Mouse (Mus musculus): Measurements from ENCODE around the gene Ep300. TPM values are rescaled to one million over a fixed set of nuclear protein-coding genes. Genes with fewer than 3 reads are reported as not detected.
A peak's percentile ranks its signal among the peaks of the same experiment; 100 is the strongest.
"Not testable (repeated sequence)": the region's sequence is repeated elsewhere in the genome, so short reads cannot be mapped to it uniquely, and the experiment has no call there.

The Ep300 gene
- polyA plus RNA-seq, 1 experiment from 2014 or later = 15.0 TPM

DNA sequence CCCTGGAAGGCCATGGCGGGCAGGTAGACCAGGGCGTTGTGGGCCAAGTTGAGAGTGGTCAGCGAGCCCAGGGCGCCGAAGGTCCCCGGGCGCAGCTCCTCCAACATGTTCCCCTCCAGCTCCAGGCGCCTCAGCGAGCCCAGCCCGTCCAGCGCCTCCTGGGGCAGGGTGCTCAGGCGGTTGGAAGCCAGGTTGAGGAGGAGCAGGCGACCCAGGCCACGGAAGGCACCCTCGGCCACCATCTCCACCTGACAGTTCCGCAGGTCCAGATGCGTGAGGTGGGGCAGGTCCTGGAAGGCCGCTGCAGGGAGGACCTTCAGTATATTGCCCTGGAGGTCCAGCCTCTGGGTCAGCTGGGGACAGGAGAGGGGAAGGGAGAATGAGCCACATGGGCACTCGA is 109.7 kb downstream of the Ep300 start:
- WGBS = 21% methylated on average over 16 of the region's 19 CpGs
- H3K27ac ChIP-seq (replicated peaks in 1 of 2; ENCODE audit: control insufficient read depth in 1 of 2, insufficient read depth in 1 of 2, low read depth in 2 of 2, low read length in 2 of 2) = no peak overlapping the region

DNA sequence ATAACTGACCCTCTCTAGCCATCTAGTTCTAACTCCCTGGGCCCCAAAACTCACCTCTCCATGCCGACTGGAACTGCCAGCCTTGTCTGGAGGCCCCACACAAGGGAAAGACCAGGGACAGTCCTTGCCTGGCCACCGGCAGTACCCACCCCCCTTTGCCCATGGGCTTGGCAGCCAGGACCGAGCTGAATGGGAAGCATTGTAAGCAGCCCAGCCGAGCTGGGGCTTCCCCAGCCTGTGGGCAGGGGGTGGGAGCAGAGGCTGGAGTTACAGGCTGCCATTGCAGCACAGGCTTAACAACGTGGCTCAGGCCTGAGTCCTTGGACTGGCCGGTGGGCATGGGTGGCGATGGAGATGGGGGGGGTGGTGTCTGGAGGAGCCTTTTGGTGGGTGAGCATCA is 112.0 kb downstream of the Ep300 start, which contains the start of gene Chadl:
TSS of gene Chadl (minus strand) at position 113 of the 400 bp plus-strand sequence.
- peaks cover 37% of the 10 kb centered on the region for H3K27me3 ChIP-seq (ENCODE audit: control insufficient read depth, insufficient read depth, low read length)

More for the DNA sequence above, 109.7 kb downstream of the Ep300 start:
- Histone ChIP-seq H3K27me3 (ENCODE audit: control insufficient read depth, insufficient read depth, low read length) (peaks cover 45% of the 10 kb centered on the region), H3K4me1 (ENCODE audit: control insufficient read depth in 2 of 2, insufficient read depth in 2 of 2, low read length in 2 of 2) (peaks cover 2 to 9% of the 10 kb centered on the region in 2 experiments; a peak in 3 of 4 replicates), H3K4me2 (ENCODE audit: low read length) (peak overlapping the region; percentile 99), H3K9me3 (ENCODE audit: control insufficient read depth, low read length) (no peaks in the 10 kb centered on the region), H3K4me3 (ENCODE audit: control insufficient read depth in 1 of 2, insufficient read depth in 1 of 2, low read depth in 1 of 2, low read length in 2 of 2) (peak overlapping the region; percentile 59 to 63), H3K9ac (ENCODE audit: low read length) (peak overlapping the region; percentile 79), H3K36me3 (ENCODE audit: control insufficient read depth, insufficient read depth, low read length) (no peaks in the 10 kb centered on the region)
- no peak for ATAC-seq (ENCODE audit: insufficient number of reproducible peaks, insufficient read depth, low FRiP score, low read depth)

DNA sequence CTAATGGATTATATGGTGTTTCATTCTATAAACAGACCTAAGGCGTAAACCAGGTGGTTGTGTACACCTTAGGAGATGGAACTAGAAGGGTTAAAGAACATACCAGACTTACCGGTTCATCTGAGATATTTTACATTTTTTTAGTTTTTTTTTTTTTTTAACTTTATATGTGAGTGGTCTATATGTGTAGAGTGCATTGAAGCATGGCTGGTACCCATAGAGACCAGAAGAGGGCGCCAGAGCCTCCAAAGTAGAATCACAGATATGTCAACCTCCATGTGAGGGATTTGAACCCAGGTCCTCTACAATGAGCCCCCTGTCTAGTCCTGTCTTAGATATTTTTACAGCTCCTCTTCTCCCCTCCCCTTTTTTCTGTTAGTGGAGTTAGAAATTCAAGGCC is 112.7 kb downstream of the Ep300 start:
- Histone ChIP-seq H3K4me2 (ENCODE audit: low read length) (no peak overlapping the region), H3K9ac (ENCODE audit: low read length) (no peak overlapping the region), H3K9me3 (ENCODE audit: control insufficient read depth, low read length) (no peaks in the 10 kb centered on the region), H3K4me3 (ENCODE audit: control insufficient read depth in 1 of 2, insufficient read depth in 1 of 2, low read depth in 1 of 2, low read length in 2 of 2) (no peak overlapping the region), H3K36me3 (ENCODE audit: control insufficient read depth, insufficient read depth, low read length) (peaks cover under 1% of the 10 kb centered on the region), H3K27ac (replicated peaks in 1 of 2; ENCODE audit: control insufficient read depth in 1 of 2, insufficient read depth in 1 of 2, low read depth in 2 of 2, low read length in 2 of 2) (no peak overlapping the region), H3K4me1 (ENCODE audit: control insufficient read depth in 2 of 2, insufficient read depth in 2 of 2, low read length in 2 of 2) (peaks cover 2 to 9% of the 10 kb centered on the region in 2 experiments; a peak in 3 of 4 replicates), H3K27me3 (ENCODE audit: control insufficient read depth, insufficient read depth, low read length) (peaks cover 30% of the 10 kb centered on the region)
- ATAC-seq (ENCODE audit: insufficient number of reproducible peaks, insufficient read depth, low FRiP score, low read depth) = no peak
- 47% methylated on average over 3 of the region's 3 CpGs for WGBS

More for the DNA sequence above, 112.0 kb downstream of the Ep300 start, which contains the start of gene Chadl:
- H3K4me1 ChIP-seq (ENCODE audit: control insufficient read depth in 2 of 2, insufficient read depth in 2 of 2, low read length in 2 of 2) = peaks cover 2 to 9% of the 10 kb centered on the region in 2 experiments; a peak in 3 of 4 replicates
- 55% methylated on average over 7 of the region's 7 CpGs for WGBS
- no peak for ATAC-seq (ENCODE audit: insufficient number of reproducible peaks, insufficient read depth, low FRiP score, low read depth)
- no peak within 1 kb of the TSS for H3K27ac ChIP-seq (replicated peaks in 1 of 2; ENCODE audit: control insufficient read depth in 1 of 2, insufficient read depth in 1 of 2, low read depth in 2 of 2, low read length in 2 of 2)
- no peak within 1 kb of the TSS for H3K9ac ChIP-seq (ENCODE audit: low read length)
- no peaks in the 10 kb centered on the region for H3K9me3 ChIP-seq (ENCODE audit: control insufficient read depth, low read length)
- no peak within 1 kb of the TSS for H3K4me2 ChIP-seq (ENCODE audit: low read length)
- H3K36me3 ChIP-seq (ENCODE audit: control insufficient read depth, insufficient read depth, low read length) = no peaks in the 10 kb centered on the region
- no peak within 1 kb of the TSS for H3K4me3 ChIP-seq (ENCODE audit: control insufficient read depth in 1 of 2, insufficient read depth in 1 of 2, low read depth in 1 of 2, low read length in 2 of 2)

DNA sequence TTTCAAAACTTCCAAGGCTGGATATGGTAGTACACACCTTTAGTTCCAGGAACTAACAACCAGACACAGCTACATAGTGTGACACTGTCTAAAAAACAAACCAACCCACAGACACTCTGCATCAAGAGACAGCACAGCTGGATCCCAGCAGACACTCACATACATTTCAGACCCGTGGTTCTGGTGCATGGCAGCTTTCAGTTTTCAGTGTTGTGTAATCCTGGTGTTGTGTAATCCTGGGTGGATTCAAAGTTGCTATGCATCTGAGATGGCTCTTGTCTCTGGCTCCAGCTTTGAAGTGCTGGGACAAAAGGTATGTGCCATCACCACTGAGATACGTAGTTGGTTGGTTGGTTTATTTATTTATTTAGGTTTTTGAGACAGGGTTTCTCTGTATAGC is 113.4 kb downstream of the Ep300 start:
- Histone ChIP-seq H3K36me3 (ENCODE audit: control insufficient read depth, insufficient read depth, low read length) (peaks cover 8% of the 10 kb centered on the region), H3K4me1 (ENCODE audit: control insufficient read depth in 2 of 2, insufficient read depth in 2 of 2, low read length in 2 of 2) (peaks cover under 1 to 5% of the 10 kb centered on the region in 2 experiments; a peak in 3 of 4 replicates), H3K4me2 (ENCODE audit: low read length) (no peak overlapping the region), H3K27ac (replicated peaks in 1 of 2; ENCODE audit: control insufficient read depth in 1 of 2, insufficient read depth in 1 of 2, low read depth in 2 of 2, low read length in 2 of 2) (no peak overlapping the region), H3K4me3 (ENCODE audit: control insufficient read depth in 1 of 2, insufficient read depth in 1 of 2, low read depth in 1 of 2, low read length in 2 of 2) (no peak overlapping the region), H3K27me3 (ENCODE audit: control insufficient read depth, insufficient read depth, low read length) (peaks cover 24% of the 10 kb centered on the region), H3K9me3 (ENCODE audit: control insufficient read depth, low read length) (no peaks in the 10 kb centered on the region), H3K9ac (ENCODE audit: low read length) (no peak overlapping the region)
- WGBS = 62% methylated on average over 2 of the region's 2 CpGs
- ATAC-seq (ENCODE audit: insufficient number of reproducible peaks, insufficient read depth, low FRiP score, low read depth) = no peak

DNA sequence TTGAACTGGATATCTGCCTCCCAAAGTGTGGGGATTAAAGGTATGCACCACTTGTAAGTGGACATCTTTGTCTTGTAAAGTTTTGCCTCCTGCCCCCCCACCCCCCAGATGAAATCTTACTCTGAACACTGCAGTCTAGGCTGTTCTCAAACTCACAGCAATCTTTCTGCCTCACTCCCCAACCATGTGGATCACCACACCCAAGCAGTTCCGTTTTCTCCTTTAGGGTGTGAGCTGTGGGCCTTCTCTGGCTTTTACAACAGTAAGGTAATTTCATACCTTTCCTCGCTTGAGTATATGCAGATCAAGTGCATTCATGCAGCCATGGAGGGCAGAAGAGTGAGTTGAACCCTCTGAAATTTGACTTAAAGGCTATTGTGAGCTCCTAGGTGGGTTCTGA is 115.0 kb downstream of the Ep300 start:
- 66% methylated on average over 2 of the region's 2 CpGs for WGBS

DNA sequence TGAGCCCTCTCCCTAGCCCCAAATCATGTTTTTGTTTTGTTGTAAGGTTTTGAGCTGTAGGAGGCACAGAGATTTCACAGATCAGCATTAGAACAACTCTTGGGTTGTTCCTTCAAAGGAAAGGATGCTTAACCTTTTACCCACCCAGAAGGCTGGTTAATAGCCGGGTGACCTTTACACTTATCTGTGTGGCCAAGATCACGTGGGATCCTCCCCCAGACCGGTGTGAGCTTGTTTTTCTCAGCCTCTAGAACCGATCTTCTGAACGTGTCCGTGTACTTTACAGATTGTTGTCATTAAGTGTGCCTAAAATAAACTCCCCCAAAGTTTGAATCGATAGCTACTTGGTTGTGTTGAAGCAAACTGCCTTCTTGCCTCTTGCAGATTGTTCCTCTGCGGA is 115.5 kb downstream of the Ep300 start:
- Histone ChIP-seq H3K4me1 (ENCODE audit: control insufficient read depth in 2 of 2, insufficient read depth in 2 of 2, low read length in 2 of 2) (no peaks in the 10 kb centered on the region), H3K9me3 (ENCODE audit: control insufficient read depth, low read length) (no peaks in the 10 kb centered on the region), H3K36me3 (ENCODE audit: control insufficient read depth, insufficient read depth, low read length) (peaks cover 28% of the 10 kb centered on the region), H3K27ac (replicated peaks in 1 of 2; ENCODE audit: control insufficient read depth in 1 of 2, insufficient read depth in 1 of 2, low read depth in 2 of 2, low read length in 2 of 2) (no peak overlapping the region), H3K4me2 (ENCODE audit: low read length) (no peak overlapping the region), H3K27me3 (ENCODE audit: control insufficient read depth, insufficient read depth, low read length) (peaks cover 8% of the 10 kb centered on the region), H3K9ac (ENCODE audit: low read length) (no peak overlapping the region), H3K4me3 (ENCODE audit: control insufficient read depth in 1 of 2, insufficient read depth in 1 of 2, low read depth in 1 of 2, low read length in 2 of 2) (no peak overlapping the region)
- 52% methylated on average over 8 of the region's 8 CpGs for WGBS
- no peak for ATAC-seq (ENCODE audit: insufficient number of reproducible peaks, insufficient read depth, low FRiP score, low read depth)

More for the DNA sequence above, 115.0 kb downstream of the Ep300 start:
- Histone ChIP-seq H3K27ac (replicated peaks in 1 of 2; ENCODE audit: control insufficient read depth in 1 of 2, insufficient read depth in 1 of 2, low read depth in 2 of 2, low read length in 2 of 2) (no peak overlapping the region), H3K36me3 (ENCODE audit: control insufficient read depth, insufficient read depth, low read length) (peaks cover 24% of the 10 kb centered on the region), H3K4me1 (ENCODE audit: control insufficient read depth in 2 of 2, insufficient read depth in 2 of 2, low read length in 2 of 2) (no peaks in the 10 kb centered on the region), H3K4me2 (ENCODE audit: low read length) (no peak overlapping the region), H3K27me3 (ENCODE audit: control insufficient read depth, insufficient read depth, low read length) (peaks cover 12% of the 10 kb centered on the region), H3K9ac (ENCODE audit: low read length) (no peak overlapping the region), H3K4me3 (ENCODE audit: control insufficient read depth in 1 of 2, insufficient read depth in 1 of 2, low read depth in 1 of 2, low read length in 2 of 2) (no peak overlapping the region), H3K9me3 (ENCODE audit: control insufficient read depth, low read length) (no peaks in the 10 kb centered on the region)
- no peak for ATAC-seq (ENCODE audit: insufficient number of reproducible peaks, insufficient read depth, low FRiP score, low read depth)

DNA sequence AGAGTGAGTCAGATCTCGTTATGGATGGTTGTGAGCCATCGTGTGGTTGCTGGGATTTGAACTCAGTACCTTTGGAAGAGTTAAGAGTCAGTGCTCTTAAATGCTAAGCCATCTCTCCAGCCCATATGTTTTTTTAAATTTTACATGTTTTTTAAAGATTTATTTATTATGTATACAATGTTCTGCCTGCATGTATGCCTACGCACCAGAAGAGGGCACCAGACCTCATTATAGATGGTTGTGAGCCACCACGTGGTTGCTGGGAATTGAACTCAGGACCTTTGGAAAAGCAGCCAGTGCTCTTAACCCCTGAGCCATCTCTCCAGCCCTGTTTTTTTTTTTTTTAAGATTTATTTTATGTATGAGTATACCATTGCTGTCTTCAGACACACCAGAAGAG is 116.2 kb downstream of the Ep300 start:
- ATAC-seq (ENCODE audit: insufficient number of reproducible peaks, insufficient read depth, low FRiP score, low read depth); H3K27me3 ChIP-seq (ENCODE audit: control insufficient read depth, insufficient read depth, low read length); H3K4me1 ChIP-seq (ENCODE audit: control insufficient read depth in 2 of 2, insufficient read depth in 2 of 2, low read length in 2 of 2); H3K4me2 ChIP-seq (ENCODE audit: low read length); H3K9ac ChIP-seq (ENCODE audit: low read length); H3K4me3 ChIP-seq (ENCODE audit: control insufficient read depth in 1 of 2, insufficient read depth in 1 of 2, low read depth in 1 of 2, low read length in 2 of 2); H3K9me3 ChIP-seq (ENCODE audit: control insufficient read depth, low read length); H3K27ac ChIP-seq (replicated peaks in 1 of 2; ENCODE audit: control insufficient read depth in 1 of 2, insufficient read depth in 1 of 2, low read depth in 2 of 2, low read length in 2 of 2): not testable (repeated sequence)
- 81% methylated on average over 4 of the region's 4 CpGs for WGBS
- H3K36me3 ChIP-seq (ENCODE audit: control insufficient read depth, insufficient read depth, low read length) = peaks cover 36% of the 10 kb centered on the region
